Mouse (Mus musculus) thymus, adult 2 months (tissue): ENCODE results near the gene Arhgef28. TPM values are rescaled to one million over a fixed set of nuclear protein-coding genes. Genes with fewer than 3 reads are reported as not detected.

ENCODE experiments used
- DNase-seq: peaks from one replicate; pipeline ENCODE4 v3.0.0; 2021
- H3K27ac ChIP-seq: fragments of 200-500 bp; 2 replicates; pipeline ENCODE4 v1.5.1; 2012; ENCODE audit warnings: low read length, control low read depth; ENCODE audit not compliant: control insufficient read depth, insufficient read depth
- H3K27me3 ChIP-seq: fragments of 200-500 bp; 2 replicates; pipeline ENCODE4 v1.6.1; 2012; ENCODE audit warnings: mild to moderate bottlenecking, low read length, moderate library complexity, mixed read lengths; ENCODE audit not compliant: control insufficient read depth, insufficient read depth
- H3K36me3 ChIP-seq: fragments of 200-500 bp; 2 replicates; pipeline ENCODE4 v1.6.1; 2012; ENCODE audit warnings: mild to moderate bottlenecking, low read length, moderate library complexity; ENCODE audit not compliant: control insufficient read depth, insufficient read depth
- H3K4me1 ChIP-seq: fragments of 200-500 bp; replicated peaks from 2 replicates; pipeline ENCODE4 v1.6.1; 2012; ENCODE audit warnings: low read length; ENCODE audit not compliant: control insufficient read depth, insufficient read depth
- H3K4me3 ChIP-seq: fragments of 200-500 bp; 2 replicates; pipeline ENCODE4 v1.5.1; 2012; ENCODE audit warnings: mild to moderate bottlenecking, low read length, control low read depth, moderate library complexity; ENCODE audit not compliant: control insufficient read depth, insufficient read depth
- CTCF ChIP-seq: fragments of 200-500 bp; IDR thresholded peaks from 2 replicates; pipeline ENCODE4 v1.5.1; 2012; ENCODE audit warnings: mild to moderate bottlenecking, control low read depth, low read length, moderate library complexity, borderline replicate concordance; ENCODE audit not compliant: control insufficient read depth, poor library complexity, insufficient read depth; ENCODE audit errors: extremely low read depth
- POLR2A ChIP-seq: fragments of 200-500 bp; IDR thresholded peaks from 2 replicates; pipeline ENCODE4 v1.6.1; 2012; ENCODE audit warnings: mild to moderate bottlenecking, low read length, control low read depth, moderate library complexity; ENCODE audit not compliant: control insufficient read depth, poor library complexity, insufficient read depth; ENCODE audit errors: extremely low read depth
- WGBS: fragments of 180-500 bp; shearing (Covaris S2); methylation state at CpG from one replicate; pipeline ENCODE4 v1.1.7; 2018; 5-methylcytosine and 5-hydroxymethylcytosine counted together
- polyA plus RNA-seq: library from polyadenylated mRNA; depleted of rRNA; stranded (reverse); fragments of >200 nt; gene quantifications from 2 replicates; pipeline ENCODE4 v1.2.3, GENCODE M21; 2012

Gene Arhgef28
- polyA plus RNA-seq, 1 experiment = 2.0 TPM

- H3K4me1 ChIP-seq = no peaks in the 10 kb centered on the region
- H3K27ac ChIP-seq = no peak overlapping the region
- no peaks in the 10 kb centered on the region for H3K27me3 ChIP-seq
- no peak for TF ChIP-seq POLR2A
- no peak for TF ChIP-seq CTCF
- DNase-seq = no peak
- 89% methylated on average over 5 of the region's 5 CpGs for WGBS
- no peak overlapping the region for H3K4me3 ChIP-seq
- no peaks in the 10 kb centered on the region for H3K36me3 ChIP-seq
Observed at GRCm38 (mm10) chr13:98186179-98186578, 20.1 kb downstream of the Arhgef28 start.

DNA sequence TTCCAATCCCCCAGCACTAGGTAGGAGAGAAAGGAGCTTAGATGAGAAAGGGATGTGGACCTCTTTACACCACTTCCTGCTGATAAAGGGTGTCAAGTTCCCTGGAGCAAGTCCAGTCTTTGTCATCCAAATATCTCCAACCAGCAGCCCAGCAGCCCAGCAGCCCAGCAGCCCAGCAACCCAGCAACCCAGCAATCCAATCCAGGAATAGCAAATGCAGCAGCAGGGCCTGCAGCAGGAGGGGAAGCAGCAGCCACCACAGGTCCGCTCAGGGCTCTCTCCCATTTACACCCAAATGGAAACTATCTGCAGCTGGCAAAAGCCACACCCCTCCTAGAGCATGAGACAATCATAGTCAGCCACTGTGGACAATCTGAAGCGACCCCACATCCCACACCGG lies 21.6 kb downstream of the Arhgef28 start:
- Histone ChIP-seq H3K4me1 (no peaks in the 10 kb centered on the region), H3K36me3 (no peaks in the 10 kb centered on the region), H3K27me3 (no peaks in the 10 kb centered on the region), H3K27ac (no peak overlapping the region), H3K4me3 (no peak overlapping the region)
- no peak for DNase-seq
- 72% methylated on average over 3 of the region's 3 CpGs for WGBS
- no peak for TF ChIP-seq CTCF
- TF ChIP-seq POLR2A = no peak

DNA sequence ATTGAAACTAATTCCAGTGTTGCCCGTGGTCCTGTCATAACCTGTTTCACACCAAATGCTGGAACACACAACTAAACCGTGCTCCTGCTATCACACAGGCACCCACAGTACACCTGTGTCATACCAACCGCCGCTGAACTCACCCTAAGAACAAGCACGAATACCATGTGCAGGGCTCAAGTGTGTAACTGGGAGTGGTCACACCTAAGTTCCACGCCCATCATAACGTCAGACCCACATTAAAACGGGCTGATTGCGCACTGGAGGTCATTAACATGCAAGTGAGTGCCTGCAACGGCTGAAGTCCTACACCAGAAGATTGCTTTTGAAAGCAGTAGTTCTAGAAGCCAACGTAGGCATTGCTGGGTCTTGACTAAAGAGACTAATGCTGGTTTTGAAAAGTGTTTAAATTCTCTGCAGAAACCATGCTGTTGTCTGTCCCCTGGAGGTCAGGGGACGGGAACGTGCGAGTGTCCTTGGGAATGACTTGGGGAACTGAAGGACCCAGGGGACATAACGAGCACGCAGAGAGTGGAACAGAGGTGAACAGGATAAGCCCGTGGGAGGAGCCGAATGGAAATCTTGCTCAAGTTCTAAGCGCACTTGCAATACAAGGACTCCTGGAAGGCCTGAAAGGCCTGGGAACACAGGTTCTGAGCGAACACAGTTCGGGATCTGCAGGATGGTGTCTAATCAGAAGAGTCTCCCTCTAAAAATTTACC lies 22.9 kb downstream of the Arhgef28 start:
- Histone ChIP-seq H3K36me3 (no peaks in the 10 kb centered on the region), H3K4me3 (no peak overlapping the region), H3K27ac (no peak overlapping the region), H3K4me1 (no peaks in the 10 kb centered on the region), H3K27me3 (no peaks in the 10 kb centered on the region)
- no peak for TF ChIP-seq POLR2A
- TF ChIP-seq CTCF = no peak
- no peak for DNase-seq
- WGBS = 92% methylated on average over 21 of the region's 21 CpGs

DNA sequence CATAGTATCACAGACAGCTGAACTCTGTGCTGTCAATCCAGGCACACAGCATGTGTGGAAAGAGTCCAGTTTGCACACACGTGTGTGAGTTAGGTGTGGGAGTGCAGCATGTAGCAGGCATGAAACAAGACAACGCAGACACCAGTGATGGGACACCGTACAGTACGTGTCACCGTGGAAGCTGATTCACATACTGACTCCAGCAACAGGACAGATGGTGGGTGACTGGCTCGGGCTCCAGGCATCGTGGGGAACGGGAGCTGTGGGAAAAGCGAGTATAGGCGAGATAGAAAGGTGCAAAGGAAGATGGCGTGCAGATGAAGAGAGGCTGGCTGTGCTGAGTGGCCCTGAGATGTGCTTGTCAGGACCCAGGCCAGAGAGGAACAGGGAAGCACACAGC lies 23.9 kb downstream of the Arhgef28 start:
- no peak overlapping the region for H3K27ac ChIP-seq

DNA sequence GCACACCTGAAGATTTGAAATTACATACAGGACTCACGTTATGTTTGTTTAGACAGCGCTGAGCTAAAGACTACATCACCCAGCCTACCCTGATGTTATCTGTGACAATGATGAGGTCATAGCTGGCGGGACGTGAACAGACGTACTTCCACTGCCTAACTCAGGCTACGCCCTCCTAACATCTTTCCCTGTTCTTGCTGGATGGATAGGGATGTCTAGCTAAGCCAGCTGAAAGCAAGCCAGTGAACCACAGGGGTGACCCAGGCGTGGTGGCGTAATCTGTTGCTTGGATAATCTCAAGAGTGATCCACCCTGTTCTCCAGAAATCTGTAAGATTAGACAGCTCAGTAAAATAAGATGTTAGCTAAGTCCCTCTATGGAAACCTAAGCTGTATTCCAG lies 25.6 kb downstream of the Arhgef28 start:
- DNase-seq = no peak
- Histone ChIP-seq H3K27ac (no peak overlapping the region), H3K27me3 (no peaks in the 10 kb centered on the region), H3K36me3 (no peaks in the 10 kb centered on the region), H3K4me3 (no peak overlapping the region), H3K4me1 (no peaks in the 10 kb centered on the region)
- TF ChIP-seq POLR2A (no peak), CTCF (no peak)
- 91% methylated on average over 8 of the region's 8 CpGs for WGBS

More for the DNA sequence above, 23.9 kb downstream of the Arhgef28 start:
- H3K4me3 ChIP-seq = no peak overlapping the region
- WGBS = 95% methylated on average over 11 of the region's 11 CpGs
- no peak for DNase-seq
- H3K36me3 ChIP-seq = no peaks in the 10 kb centered on the region
- TF ChIP-seq POLR2A = no peak
- TF ChIP-seq CTCF = no peak
- no peaks in the 10 kb centered on the region for H3K4me1 ChIP-seq
- no peaks in the 10 kb centered on the region for H3K27me3 ChIP-seq

DNA sequence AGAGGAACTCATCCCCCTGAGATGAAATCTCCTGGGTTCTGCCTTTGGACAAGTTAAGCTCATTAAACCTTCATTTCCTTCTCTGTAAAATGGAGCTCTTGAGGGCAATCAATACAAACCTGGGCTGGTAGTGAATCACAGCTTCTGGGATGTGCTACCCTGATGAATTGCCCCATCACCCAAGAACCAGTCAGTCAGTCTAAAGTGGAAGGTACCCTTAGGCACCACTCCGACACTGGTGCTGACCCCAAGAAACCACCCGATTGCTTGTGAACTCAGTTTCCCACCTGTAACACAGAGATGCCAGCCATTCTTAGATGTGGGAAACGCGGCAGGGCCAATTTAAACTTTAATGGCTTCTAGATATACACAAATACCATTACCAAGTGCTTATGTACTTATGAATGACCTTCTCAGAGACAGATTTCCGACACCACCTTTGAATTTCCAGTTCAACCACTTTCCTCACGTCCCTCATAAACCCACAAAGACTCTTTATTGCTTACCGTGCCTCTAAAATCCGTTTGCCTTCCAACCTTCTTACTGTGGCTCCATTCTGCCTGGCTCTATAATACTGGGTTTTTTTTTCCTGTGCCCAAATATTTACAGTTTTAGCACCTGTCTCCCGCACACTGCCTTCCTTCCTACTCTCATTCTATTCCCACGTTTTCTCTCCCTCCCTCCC lies 30.8 kb downstream of the Arhgef28 start:
- H3K27ac ChIP-seq = no peak overlapping the region
- 81% methylated on average over 10 of the region's 10 CpGs for WGBS
- DNase-seq = no peak
- H3K4me1 ChIP-seq = no peaks in the 10 kb centered on the region
- H3K27me3 ChIP-seq = no peaks in the 10 kb centered on the region
- no peaks in the 10 kb centered on the region for H3K36me3 ChIP-seq
- no peak overlapping the region for H3K4me3 ChIP-seq
- no peak for TF ChIP-seq POLR2A
- no peak for TF ChIP-seq CTCF
